Mouse (Mus musculus) lung, embryonic 15.5 days (tissue): ENCODE measurements around the gene Borcs5. TPM values are rescaled to one million over a fixed set of nuclear protein-coding genes. Genes with fewer than 3 reads are reported as not detected.

Experiments used
- ATAC-seq: fragments of 200-750 bp; cut with Nextera tagmentation; 2 replicates; pipeline ENCODE4 v1.8.0; 2017; ENCODE audit warnings: moderate number of reproducible peaks, borderline replicate concordance; ENCODE audit not compliant: low FRiP score, low TSS enrichment; ENCODE audit errors: extremely low read depth
- H3K27ac ChIP-seq: fragments of 300-500 bp; sonication (generic); 2 replicates; pipeline ENCODE4 v1.5.1; 2015; ENCODE audit warnings: moderate library complexity, mild to moderate bottlenecking, inconsistent platforms
- H3K27me3 ChIP-seq: fragments of 300-500 bp; sonication (generic); 2 replicates; pipeline ENCODE4 v1.6.1; 2015; ENCODE audit warnings: inconsistent platforms
- H3K36me3 ChIP-seq: fragments of 300-500 bp; sonication (generic); 2 replicates; pipeline ENCODE4 v1.6.1; 2015; ENCODE audit warnings: inconsistent platforms
- H3K4me1 ChIP-seq: fragments of 300-500 bp; sonication (generic); 2 replicates; pipeline ENCODE4 v1.6.1; 2015; ENCODE audit warnings: inconsistent platforms
- H3K4me2 ChIP-seq: fragments of 300-500 bp; sonication (generic); 2 replicates; pipeline ENCODE4 v1.6.1; 2015; ENCODE audit warnings: inconsistent platforms, mild to moderate bottlenecking, moderate library complexity
- H3K4me3 ChIP-seq: fragments of 300-500 bp; sonication (generic); 2 replicates; pipeline ENCODE4 v1.5.1; 2015; ENCODE audit warnings: mild to moderate bottlenecking, inconsistent platforms
- H3K9ac ChIP-seq: fragments of 300-500 bp; sonication (generic); 2 replicates; pipeline ENCODE4 v1.6.1; 2015; ENCODE audit warnings: inconsistent platforms
- H3K9me3 ChIP-seq: fragments of 300-500 bp; sonication (generic); 2 replicates; pipeline ENCODE4 v1.6.1; 2016; ENCODE audit warnings: inconsistent platforms
- WGBS: fragments of 180-500 bp; shearing (Covaris S2); methylation state at CpG from one replicate; pipeline ENCODE4 v1.1.7; 2015; 5-methylcytosine and 5-hydroxymethylcytosine counted together
- polyA plus RNA-seq: library from polyadenylated mRNA; unstranded; fragments of >200 nt; fragmentation: Nextera tagmentation; extraction: Ambion mirVana; gene quantifications from 2 replicates; pipeline ENCODE4 v1.2.1, GENCODE M21; 2015

The Borcs5 gene
- polyA plus RNA-seq, 1 experiment from 2014 or later: 15.9 TPM

DNA sequence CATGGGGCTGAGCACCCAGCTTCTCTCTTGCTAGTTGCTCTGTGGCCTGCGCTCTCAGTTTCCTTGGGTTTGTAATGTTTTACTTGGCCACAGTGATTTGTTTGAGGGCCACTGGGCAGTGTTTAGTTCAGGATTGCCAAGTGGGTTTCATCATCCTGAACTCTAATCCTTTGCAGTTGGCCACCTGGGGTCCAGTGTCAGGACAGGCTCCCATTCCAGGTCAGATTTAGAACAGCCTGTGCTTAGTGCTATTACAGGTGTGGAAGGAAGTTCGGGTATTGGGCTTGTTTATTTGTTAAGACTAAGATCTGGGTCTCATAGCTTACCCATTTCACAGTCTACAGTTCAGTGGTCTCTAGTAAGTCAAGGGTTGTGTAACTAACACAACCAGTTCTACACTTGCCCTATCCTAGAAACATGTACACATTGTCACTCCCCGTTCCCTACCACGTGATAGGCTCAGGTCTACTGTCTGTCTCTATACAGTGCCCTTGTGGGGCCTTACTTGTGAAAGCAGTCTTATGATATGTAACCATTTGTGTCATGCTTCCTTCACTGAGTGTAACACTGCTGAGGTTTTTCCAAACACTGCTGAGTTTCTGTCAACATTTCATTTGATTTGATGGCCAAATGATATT, 63.9 kb downstream of the Borcs5 start:
- 85% methylated on average over 4 of the region's 4 CpGs for WGBS
- no peaks in the 10 kb centered on the region for H3K27me3 ChIP-seq
- no peak for ATAC-seq
- H3K9me3 ChIP-seq: no peaks in the 10 kb centered on the region
- no peak overlapping the region for H3K9ac ChIP-seq
- no peaks in the 10 kb centered on the region for H3K36me3 ChIP-seq
- H3K27ac ChIP-seq: no peak overlapping the region
- H3K4me2 ChIP-seq: no peak overlapping the region
- 0 out of 2 replicates have a peak, but pooled peaks cover 7% of the 10 kb centered on the region for H3K4me1 ChIP-seq
- H3K4me3 ChIP-seq: no peak overlapping the region

DNA sequence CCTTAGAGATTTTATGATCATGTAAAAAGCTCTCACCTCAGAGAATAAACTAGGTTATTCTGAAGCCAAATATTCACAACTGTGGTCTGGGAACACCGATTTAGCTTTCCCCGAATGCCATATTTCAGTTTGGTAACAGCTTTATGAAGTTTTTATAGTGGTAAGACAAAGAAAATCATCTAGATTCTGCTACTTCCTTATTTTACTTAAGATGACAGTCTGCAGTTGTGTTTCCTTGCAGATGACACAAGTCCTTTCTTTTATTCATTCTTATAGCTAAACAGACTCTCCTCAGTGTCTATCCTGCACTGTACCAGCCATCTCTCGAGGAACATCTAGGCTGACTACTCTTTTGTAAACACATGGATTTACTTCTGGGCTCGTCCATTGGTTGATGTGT, 67.2 kb downstream of the Borcs5 start:
- no peak for ATAC-seq
- no peaks in the 10 kb centered on the region for H3K27me3 ChIP-seq
- no peaks in the 10 kb centered on the region for H3K4me1 ChIP-seq
- H3K4me3 ChIP-seq: no peak overlapping the region
- 75% methylated on average over 4 of the region's 4 CpGs for WGBS
- H3K9me3 ChIP-seq: no peaks in the 10 kb centered on the region
- H3K9ac ChIP-seq: no peak overlapping the region
- H3K36me3 ChIP-seq: no peaks in the 10 kb centered on the region
- H3K27ac ChIP-seq: no peak overlapping the region
- H3K4me2 ChIP-seq: no peak overlapping the region

DNA sequence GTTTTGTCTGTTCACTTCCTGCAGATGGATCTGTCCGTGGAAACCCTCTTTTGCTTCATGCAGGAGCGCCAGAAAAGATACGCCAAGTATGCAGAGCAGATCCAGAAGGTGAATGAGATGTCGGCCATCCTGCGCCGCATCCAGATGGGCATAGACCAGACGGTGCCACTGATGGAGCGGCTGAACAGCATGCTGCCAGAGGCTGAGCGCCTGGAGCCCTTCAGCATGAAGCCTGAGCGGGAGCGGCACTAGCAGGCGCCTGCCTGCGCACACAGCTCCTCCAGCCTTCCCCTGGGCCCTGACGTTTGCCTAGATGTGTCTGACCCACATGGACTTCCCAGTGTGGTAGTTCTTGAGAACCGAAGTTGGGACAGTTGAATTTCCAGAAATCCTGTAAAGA, 70.7 kb downstream of the Borcs5 start:
- Histone ChIP-seq H3K4me1 (no peaks in the 10 kb centered on the region), H3K4me2 (no peak overlapping the region), H3K9ac (no peak overlapping the region), H3K36me3 (no peaks in the 10 kb centered on the region), H3K9me3 (no peaks in the 10 kb centered on the region), H3K4me3 (no peak overlapping the region), H3K27me3 (no peaks in the 10 kb centered on the region), H3K27ac (no peak overlapping the region)
- 81% methylated on average over 15 of the region's 15 CpGs for WGBS
- ATAC-seq: no peak

DNA sequence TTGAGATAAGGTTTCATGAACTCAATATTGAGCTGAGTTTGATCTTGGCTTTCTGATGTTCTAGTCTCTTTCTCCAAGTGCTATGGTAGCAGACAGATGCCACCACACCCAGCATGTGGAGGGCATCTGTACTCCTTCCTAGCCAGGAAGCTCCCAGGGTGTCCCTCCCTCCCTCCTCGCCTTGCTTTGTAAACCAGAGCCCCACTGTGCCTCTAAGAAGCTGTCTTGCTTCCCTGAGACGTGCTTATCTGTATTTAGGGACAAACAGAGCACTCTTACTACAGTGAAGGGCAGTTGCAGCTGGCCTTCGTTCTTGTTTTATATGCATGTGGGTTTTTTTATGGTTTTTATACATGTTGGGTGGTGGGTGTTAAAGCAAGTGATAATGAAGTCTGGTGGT, 74.0 kb downstream of the Borcs5 start:
- Histone ChIP-seq H3K27ac (no peak overlapping the region), H3K27me3 (no peaks in the 10 kb centered on the region), H3K36me3 (peaks cover 13% of the 10 kb centered on the region), H3K4me2 (no peak overlapping the region), H3K9ac (no peak overlapping the region), H3K9me3 (no peaks in the 10 kb centered on the region), H3K4me3 (no peak overlapping the region), H3K4me1 (no peaks in the 10 kb centered on the region)
- ATAC-seq: no peak
- WGBS: 32% methylated on average over 3 of the region's 3 CpGs

DNA sequence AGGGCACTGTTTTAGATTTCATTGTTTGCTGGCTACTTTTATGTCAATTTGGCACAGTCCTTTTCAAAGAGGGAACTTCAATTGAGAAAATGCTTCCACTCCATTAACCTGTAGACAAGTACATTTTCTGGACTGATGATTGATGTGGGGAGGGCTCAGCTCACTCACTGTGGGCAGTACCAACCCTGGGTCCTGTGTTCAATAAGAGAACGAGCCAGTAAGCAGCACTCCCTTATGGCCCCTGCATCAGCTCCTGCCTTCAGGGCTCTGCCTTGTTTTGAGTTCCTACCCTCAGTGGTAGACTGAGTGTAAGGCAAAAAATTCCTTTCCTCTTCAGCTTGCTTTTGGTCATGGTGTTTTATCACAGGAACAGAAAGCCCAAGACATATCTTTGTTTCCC, 74.6 kb downstream of the Borcs5 start:
- no peaks in the 10 kb centered on the region for H3K9me3 ChIP-seq
- H3K27ac ChIP-seq: no peak overlapping the region
- 58% methylated on average over 1 of the region's 1 CpGs for WGBS
- no peak overlapping the region for H3K9ac ChIP-seq
- peaks cover 19% of the 10 kb centered on the region for H3K36me3 ChIP-seq
- no peak overlapping the region for H3K4me3 ChIP-seq
- H3K4me1 ChIP-seq: no peaks in the 10 kb centered on the region
- no peaks in the 10 kb centered on the region for H3K27me3 ChIP-seq
- ATAC-seq: no peak
- no peak overlapping the region for H3K4me2 ChIP-seq

DNA sequence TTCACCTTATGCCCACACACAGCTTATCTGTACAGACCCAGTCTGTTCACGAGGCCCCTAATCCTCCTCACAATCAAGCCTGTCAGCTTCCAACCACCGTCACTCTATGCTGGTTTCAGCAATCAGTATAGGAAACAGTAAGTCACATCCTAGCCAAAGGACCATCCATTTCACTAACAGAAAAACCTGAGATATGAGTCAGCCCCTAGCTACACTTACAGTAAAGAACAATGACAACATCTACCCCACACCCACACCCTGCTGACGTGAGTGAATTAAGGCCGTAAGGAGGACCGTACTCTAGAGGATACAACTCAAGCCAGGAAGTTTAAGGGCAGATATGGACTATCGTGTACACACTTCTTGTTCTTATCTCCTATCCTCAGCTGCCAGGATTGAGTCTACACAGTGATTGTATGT, 76.9 kb downstream of the Borcs5 start:
- no peak overlapping the region for H3K4me2 ChIP-seq
- H3K4me1 ChIP-seq: no peaks in the 10 kb centered on the region
- no peaks in the 10 kb centered on the region for H3K27me3 ChIP-seq
- no peaks in the 10 kb centered on the region for H3K9me3 ChIP-seq
- H3K4me3 ChIP-seq: no peak overlapping the region
- no peak for ATAC-seq
- peaks cover 20% of the 10 kb centered on the region for H3K36me3 ChIP-seq
- no peak overlapping the region for H3K27ac ChIP-seq
- 61% methylated on average over 6 of the region's 6 CpGs for WGBS
- no peak overlapping the region for H3K9ac ChIP-seq

DNA sequence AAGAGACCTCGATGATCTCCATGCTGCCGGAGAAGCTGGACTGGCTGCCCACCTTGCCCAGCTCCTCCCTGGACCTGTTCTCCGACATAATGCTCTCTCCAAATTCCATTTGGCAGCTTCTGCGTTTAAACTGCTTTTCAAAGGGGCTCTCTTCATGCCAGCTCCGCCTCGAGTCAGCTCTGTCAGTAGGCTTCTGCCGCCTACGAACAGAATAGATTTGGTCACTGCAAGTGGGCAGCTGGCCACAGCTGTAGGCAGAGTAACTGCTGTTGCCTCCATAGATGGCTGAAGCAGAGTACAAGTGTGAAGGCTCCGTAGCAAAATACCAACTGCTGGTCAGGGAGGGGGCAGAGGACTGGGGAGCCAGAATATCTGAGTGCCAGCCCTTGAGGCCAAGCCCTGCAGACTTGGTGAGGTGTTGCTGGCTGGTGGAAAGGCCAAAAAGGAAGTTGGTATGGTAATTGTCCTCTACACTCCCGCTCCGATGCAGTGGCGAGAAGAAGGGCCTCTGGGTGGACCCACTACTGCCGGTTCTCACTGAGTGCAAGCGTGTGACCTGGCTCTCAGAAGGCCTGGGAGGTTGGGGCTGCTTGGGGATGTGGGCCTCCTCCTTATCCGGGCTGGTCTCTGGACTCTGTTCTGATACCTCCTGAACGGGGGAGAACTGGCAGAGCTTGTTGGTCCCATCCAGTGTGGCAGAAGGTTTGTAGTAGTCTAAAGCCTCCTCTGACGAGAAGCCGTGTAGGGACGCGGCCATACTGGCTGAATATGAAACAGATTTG, 78.8 kb downstream of the Borcs5 start:
- WGBS: 83% methylated on average over 20 of the region's 20 CpGs
- Histone ChIP-seq H3K4me3 (no peak overlapping the region), H3K9ac (no peak overlapping the region), H3K9me3 (no peaks in the 10 kb centered on the region), H3K27ac (no peak overlapping the region), H3K4me2 (no peak overlapping the region), H3K4me1 (no peaks in the 10 kb centered on the region), H3K27me3 (no peaks in the 10 kb centered on the region), H3K36me3 (peaks cover 20% of the 10 kb centered on the region)
- no peak for ATAC-seq

DNA sequence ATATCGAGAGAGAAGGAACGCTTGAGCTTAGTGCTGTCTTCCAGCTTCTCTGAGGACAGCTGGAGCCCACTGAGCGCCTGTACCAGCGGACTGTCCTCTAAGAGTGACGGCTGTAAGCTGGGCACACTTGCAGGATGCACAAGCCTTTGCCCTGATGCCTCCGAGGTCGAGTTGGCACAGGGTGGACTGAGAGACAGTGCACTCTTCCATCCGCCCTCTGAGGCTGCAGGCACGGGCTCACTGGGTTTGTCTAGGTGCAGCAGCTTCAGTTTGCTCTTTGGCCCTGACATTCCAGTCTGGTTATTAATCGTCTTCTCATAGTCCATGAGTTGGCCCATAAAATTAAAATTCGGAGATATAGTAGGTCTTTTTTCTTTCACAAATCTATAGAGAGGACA, 79.4 kb downstream of the Borcs5 start:
- Histone ChIP-seq H3K4me3 (no peak overlapping the region), H3K9ac (no peak overlapping the region), H3K4me2 (no peak overlapping the region), H3K9me3 (no peaks in the 10 kb centered on the region), H3K36me3 (peaks cover 20% of the 10 kb centered on the region), H3K27ac (no peak overlapping the region), H3K27me3 (no peaks in the 10 kb centered on the region), H3K4me1 (no peaks in the 10 kb centered on the region)
- no peak for ATAC-seq
- 89% methylated on average over 11 of the region's 11 CpGs for WGBS

DNA sequence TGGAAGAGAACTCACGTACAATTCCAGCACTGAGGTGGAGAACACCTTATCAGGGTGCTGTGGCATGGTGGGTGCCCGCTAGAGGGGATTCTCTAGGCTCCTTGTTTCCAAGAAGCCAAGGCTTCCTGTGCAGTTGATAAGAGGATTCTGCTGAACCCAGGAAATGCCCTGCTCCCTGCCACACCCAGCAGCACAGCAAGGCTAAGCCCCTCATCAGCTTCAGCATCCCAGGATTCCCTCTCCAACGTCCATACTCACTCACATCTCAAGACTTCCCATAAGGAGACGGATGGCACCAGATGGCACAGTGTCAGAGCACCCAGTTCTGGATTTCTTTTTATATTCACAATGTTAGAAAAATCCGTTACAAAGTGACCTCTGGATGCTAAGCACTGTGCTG, 79.8 kb downstream of the Borcs5 start:
- Histone ChIP-seq H3K27ac (no peak overlapping the region), H3K27me3 (no peaks in the 10 kb centered on the region), H3K4me1 (no peaks in the 10 kb centered on the region), H3K9me3 (no peaks in the 10 kb centered on the region), H3K4me3 (no peak overlapping the region), H3K36me3 (peaks cover 20% of the 10 kb centered on the region), H3K9ac (no peak overlapping the region), H3K4me2 (no peak overlapping the region)
- ATAC-seq: no peak
- 84% methylated on average over 5 of the region's 5 CpGs for WGBS

DNA sequence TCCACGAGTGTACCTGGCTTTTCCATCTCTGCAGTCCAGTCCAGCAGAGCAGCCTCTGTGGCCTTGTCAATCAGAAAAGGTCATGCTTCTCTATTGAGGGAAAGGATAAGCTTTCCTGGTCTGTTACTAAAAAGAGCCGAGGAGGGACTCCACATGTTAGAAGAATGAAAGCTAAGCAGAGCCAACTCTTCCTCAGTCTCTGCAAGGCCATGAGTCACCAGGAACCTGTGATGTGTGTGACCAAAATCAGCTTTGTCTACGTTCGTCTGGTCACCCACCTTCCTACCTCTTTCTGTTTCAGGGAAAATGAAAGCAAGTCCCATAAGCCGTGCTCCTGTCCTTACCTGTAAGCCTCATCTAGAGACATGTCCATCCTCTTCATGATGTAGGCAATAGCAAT, 80.8 kb downstream of the Borcs5 start:
- Histone ChIP-seq H3K4me3 (no peak overlapping the region), H3K4me1 (no peaks in the 10 kb centered on the region), H3K9me3 (no peaks in the 10 kb centered on the region), H3K36me3 (peaks cover 25% of the 10 kb centered on the region), H3K27me3 (no peaks in the 10 kb centered on the region), H3K9ac (no peak overlapping the region), H3K4me2 (no peak overlapping the region), H3K27ac (no peak overlapping the region)
- 84% methylated on average over 5 of the region's 5 CpGs for WGBS
- ATAC-seq: no peak

DNA sequence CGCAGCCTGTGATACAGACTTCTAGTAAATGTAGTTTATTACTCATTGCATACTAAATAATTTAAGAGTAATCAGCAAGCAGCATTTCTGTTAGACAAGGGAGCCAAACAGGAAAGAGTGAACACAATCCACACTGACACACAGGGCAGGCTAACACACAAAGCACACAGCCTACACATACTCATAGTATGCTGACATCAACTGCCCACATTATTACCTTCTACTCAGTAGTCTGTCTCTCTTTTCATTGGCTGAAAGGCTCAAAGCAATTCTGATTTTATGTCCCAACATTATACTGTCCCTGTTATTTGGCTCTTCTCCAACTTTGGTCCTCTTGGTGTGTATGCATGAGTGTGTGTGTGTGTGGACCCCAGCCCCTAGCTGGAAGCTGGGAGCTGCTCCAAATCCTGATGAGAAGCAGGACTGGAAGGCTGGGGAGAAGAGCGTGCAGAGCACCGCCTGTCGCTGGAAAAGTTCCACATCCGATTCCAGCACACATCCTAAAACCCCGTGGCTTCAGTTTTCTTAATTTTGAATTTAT, 82.5 kb downstream of the Borcs5 start:
- Histone ChIP-seq H3K9me3 (no peaks in the 10 kb centered on the region), H3K27me3 (no peaks in the 10 kb centered on the region), H3K4me3 (no peak overlapping the region), H3K4me1 (no peaks in the 10 kb centered on the region), H3K27ac (no peak overlapping the region), H3K9ac (no peak overlapping the region), H3K36me3 (peaks cover 31% of the 10 kb centered on the region), H3K4me2 (no peak overlapping the region)
- 78% methylated on average over 6 of the region's 6 CpGs for WGBS
- ATAC-seq: 0 out of 2 replicates have a peak, but pooled peaks have one; percentile 53

DNA sequence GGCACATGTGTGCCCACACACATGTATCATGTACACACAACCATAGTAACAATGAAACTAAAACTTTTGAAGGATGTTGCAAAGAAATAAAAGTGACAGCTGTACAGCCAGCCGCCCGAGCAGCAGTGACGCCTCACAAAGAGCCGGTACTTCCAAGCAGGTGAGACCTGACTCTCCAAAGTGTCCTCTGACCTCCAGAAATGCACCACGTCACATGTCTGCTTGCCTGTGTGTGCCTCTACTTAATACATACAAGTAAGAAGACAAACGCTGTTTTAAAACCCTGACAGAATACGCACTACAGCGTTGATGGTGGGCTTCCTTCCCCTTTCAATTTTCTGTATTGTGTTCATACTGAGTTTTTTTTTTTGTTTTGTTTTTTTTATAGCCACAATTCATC, 83.6 kb downstream of the Borcs5 start:
- no peak overlapping the region for H3K4me3 ChIP-seq
- H3K9ac ChIP-seq: no peak overlapping the region
- ATAC-seq: no peak
- no peaks in the 10 kb centered on the region for H3K4me1 ChIP-seq
- H3K4me2 ChIP-seq: no peak overlapping the region
- no peak overlapping the region for H3K27ac ChIP-seq
- peaks cover 22% of the 10 kb centered on the region for H3K36me3 ChIP-seq
- no peaks in the 10 kb centered on the region for H3K9me3 ChIP-seq
- H3K27me3 ChIP-seq: no peaks in the 10 kb centered on the region
- WGBS: 86% methylated on average over 8 of the region's 8 CpGs
